Mouse (Mus musculus) E14TG2a.4 (cell line): Measurements from ENCODE around the gene Ceacam1.
"Not testable (repeated sequence)": the region's sequence is repeated elsewhere in the genome, so short reads cannot be mapped to it uniquely, and the experiment has no call there.

Experiments used
- CTCF ChIP-seq: conservative IDR thresholded peaks from 2 replicates; pipeline ENCODE4 v1.5.1; 2014; ENCODE audit warnings: low read length
- POU5F1 ChIP-seq: IDR thresholded peaks from 2 replicates; pipeline ENCODE4 v1.6.1; 2014; ENCODE audit warnings: low read length, borderline replicate concordance

DNA sequence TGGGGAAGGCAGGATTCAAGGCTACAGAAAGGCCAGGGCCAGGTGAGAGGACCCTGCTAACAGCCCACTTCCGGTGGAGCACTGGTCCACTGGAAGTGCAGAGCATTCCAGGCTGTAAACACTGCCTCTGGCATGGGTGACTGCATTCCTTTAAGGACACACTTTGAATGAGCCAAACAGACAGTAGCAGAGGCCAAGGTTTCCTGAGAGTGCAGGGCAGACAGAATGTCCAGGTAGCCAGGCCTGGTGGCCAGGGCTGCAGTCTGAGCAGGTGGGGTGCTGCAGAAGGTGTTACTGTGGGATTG lies 15.4 kb downstream of the Ceacam1 start:
- not testable (repeated sequence) for TF ChIP-seq CTCF, POU5F1
